Mouse (Mus musculus) liver, postnatal 0 days (tissue): Measurements from ENCODE around the gene Tab1.
"Not testable (repeated sequence)": the region's sequence is repeated elsewhere in the genome, so short reads cannot be mapped to it uniquely, and the experiment has no call there.

Source experiments
- CTCF ChIP-seq: sonication (generic); IDR thresholded peaks from 2 replicates; pipeline ENCODE4 v1.5.1; 2016; ENCODE audit warnings: antibody characterized with exemption, low read depth
- EP300 ChIP-seq: IDR thresholded peaks from 2 replicates; pipeline ENCODE4 v1.6.1; 2016; ENCODE audit warnings: antibody characterized with exemption, low read depth, mild to moderate bottlenecking

DNA sequence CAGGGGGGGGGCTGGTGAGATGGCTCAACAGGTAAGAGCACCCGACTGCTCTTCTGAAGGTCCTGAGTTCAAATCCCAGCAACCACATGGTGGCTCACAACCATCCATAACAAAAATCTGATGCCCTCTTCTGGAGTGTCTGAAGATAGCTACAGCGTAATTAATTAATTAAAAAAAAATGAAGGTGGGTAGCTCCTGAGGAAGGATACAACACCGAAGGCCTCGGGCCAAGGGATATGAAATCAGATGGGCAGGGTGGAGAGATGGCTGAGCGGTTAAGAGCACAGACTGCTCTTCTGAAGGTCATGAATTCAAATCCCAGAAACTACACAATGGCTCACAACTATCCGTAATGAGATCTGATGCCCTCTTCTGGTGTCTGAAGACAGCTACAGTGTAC, 10.5 kb upstream of the Tab1 start:
- TF ChIP-seq CTCF, EP300: not testable (repeated sequence)
